Mouse (Mus musculus): ENCODE measurements around the gene B230104I21Rik. TPM values are rescaled to one million over a fixed set of nuclear protein-coding genes. Genes with fewer than 3 reads are reported as not detected.

The B230104I21Rik gene
- polyA plus RNA-seq, 1 experiment from 2014 or later, result 0.23 TPM

DNA sequence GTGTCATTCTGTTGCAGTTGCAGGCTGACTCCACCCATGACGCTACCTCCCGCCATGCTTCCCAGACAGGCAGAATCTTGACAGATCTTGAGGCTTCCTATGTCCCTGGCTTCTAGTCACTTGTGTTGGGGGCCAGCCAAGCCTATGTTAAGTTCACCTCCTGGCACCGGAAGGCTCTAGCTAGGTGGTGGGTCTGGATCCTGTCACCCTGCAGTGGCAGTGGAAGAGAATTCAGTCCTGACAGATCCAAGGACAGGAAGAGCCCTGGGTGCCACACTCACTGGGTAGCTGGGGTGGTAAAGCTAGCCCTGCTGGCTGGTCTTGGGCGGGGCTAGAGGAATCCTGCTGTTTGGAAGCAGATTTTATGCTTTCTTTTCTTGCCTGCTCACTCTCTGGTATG, 10.5 kb upstream of the B230104I21Rik start:
- WGBS, result 80% methylated on average over 4 of the region's 4 CpGs
- peaks cover 54% of the 10 kb centered on the region for H3K36me3 ChIP-seq (replicated peaks)
- peaks cover 6% of the 10 kb centered on the region; the same call in 1 of the 2 replicates for H3K27me3 ChIP-seq

DNA sequence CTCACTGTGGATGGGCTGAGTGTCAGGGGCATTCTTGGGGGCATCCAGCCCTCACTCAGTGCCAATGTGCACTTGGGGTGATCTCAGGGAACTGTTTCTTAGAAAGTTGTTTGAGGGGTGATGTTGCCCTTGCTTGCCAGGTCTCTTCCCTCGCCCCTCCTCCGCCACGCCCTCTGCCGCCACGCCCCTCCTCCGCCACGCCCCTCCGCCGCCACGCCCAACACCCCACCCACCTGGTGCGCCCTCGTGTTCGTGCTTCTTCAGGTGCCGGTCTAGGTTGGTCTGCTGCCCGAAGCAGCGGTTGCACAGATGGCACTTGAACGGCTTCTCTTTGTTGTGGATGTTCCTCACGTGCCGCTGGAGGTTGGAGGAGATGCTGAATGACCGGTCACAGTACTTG, 7.5 kb upstream of the B230104I21Rik start:
- WGBS, result 11% methylated on average over 14 of the region's 20 CpGs
- no peak; the same call in 1 of the 2 replicates for ATAC-seq (ENCODE audit: low FRiP score)

More for the DNA sequence above, 10.5 kb upstream of the B230104I21Rik start:
- H3K27ac ChIP-seq, result no peak overlapping the region
- H3K4me2 ChIP-seq, result no peak overlapping the region
- H3K4me1 ChIP-seq, result peaks cover 9% of the 10 kb centered on the region
- H3K9ac ChIP-seq, result no peak overlapping the region
- no peak for ATAC-seq (ENCODE audit: low FRiP score)
- H3K4me3 ChIP-seq (replicated peaks), result no peak overlapping the region
- H3K9me3 ChIP-seq, result no peaks in the 10 kb centered on the region

DNA sequence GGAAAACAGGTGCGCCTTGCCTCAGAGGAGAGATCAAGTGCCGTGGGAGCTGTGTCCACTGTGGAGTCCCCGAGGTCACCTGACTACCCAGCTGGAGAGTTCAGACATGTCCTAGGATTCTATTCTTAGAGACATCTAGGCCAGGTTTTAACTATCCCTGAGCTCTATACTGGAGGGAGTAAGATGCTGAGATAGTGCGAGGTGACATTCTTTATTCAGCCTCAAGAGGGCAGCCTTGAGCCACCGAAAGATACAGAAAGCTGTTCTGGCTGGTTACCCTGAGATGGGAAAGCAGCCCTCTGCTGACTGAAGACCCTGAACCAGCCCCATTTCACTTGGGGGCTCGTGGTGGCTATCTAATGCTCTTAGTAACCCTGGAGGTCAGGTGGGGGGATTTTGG, 7.1 kb upstream of the B230104I21Rik start:
- H3K9me3 ChIP-seq, result no peaks in the 10 kb centered on the region
- H3K36me3 ChIP-seq (replicated peaks), result peaks cover 41% of the 10 kb centered on the region
- H3K9ac ChIP-seq, result no peak overlapping the region
- WGBS, result 8% methylated on average over 6 of the region's 6 CpGs
- H3K4me3 ChIP-seq (replicated peaks), result no peak overlapping the region
- peaks cover 17% of the 10 kb centered on the region for H3K4me1 ChIP-seq
- ATAC-seq (ENCODE audit: low FRiP score), result peak; percentile 80
- no peak overlapping the region for H3K4me2 ChIP-seq
- H3K27ac ChIP-seq, result no peak overlapping the region
- peaks cover 11% of the 10 kb centered on the region; the same call in 1 of the 2 replicates for H3K27me3 ChIP-seq

More for the DNA sequence above, 7.5 kb upstream of the B230104I21Rik start:
- H3K9me3 ChIP-seq, result no peaks in the 10 kb centered on the region
- H3K27ac ChIP-seq, result no peak overlapping the region
- H3K4me2 ChIP-seq, result no peak overlapping the region
- peaks cover 17% of the 10 kb centered on the region for H3K4me1 ChIP-seq
- peaks cover 41% of the 10 kb centered on the region for H3K36me3 ChIP-seq (replicated peaks)
- H3K27me3 ChIP-seq, result peaks cover 11% of the 10 kb centered on the region; the same call in 1 of the 2 replicates
- H3K4me3 ChIP-seq (replicated peaks), result no peak overlapping the region
- no peak overlapping the region for H3K9ac ChIP-seq

DNA sequence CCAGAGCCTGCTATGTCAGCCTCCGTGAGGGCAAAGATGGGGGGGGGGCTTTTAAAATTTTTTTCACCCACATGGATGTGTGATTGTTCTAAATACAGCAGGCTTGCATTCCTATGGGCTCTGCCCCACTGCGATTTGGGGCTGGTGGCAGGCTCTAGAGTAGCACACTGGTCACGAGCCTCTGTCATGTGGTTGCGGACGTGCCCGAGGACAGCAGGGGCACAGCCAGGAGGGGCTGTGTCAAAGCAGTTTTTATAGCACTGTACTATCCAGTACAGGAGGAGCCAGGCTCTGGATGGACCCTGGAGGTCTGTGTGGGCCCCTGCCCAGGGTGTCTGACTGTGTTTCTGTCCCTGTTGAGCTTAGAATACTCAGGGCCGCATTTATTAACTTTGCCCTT, 5.9 kb upstream of the B230104I21Rik start:
- Histone ChIP-seq H3K4me3 (replicated peaks) (no peak overlapping the region), H3K9ac (no peak overlapping the region), H3K36me3 (replicated peaks) (peaks cover 45% of the 10 kb centered on the region), H3K27me3 (peaks cover 11% of the 10 kb centered on the region; the same call in 1 of the 2 replicates), H3K4me2 (no peak overlapping the region), H3K4me1 (peaks cover 17% of the 10 kb centered on the region), H3K9me3 (no peaks in the 10 kb centered on the region), H3K27ac (no peak overlapping the region)
- 90% methylated on average over 7 of the region's 7 CpGs for WGBS
- ATAC-seq (ENCODE audit: low FRiP score), result no peak

DNA sequence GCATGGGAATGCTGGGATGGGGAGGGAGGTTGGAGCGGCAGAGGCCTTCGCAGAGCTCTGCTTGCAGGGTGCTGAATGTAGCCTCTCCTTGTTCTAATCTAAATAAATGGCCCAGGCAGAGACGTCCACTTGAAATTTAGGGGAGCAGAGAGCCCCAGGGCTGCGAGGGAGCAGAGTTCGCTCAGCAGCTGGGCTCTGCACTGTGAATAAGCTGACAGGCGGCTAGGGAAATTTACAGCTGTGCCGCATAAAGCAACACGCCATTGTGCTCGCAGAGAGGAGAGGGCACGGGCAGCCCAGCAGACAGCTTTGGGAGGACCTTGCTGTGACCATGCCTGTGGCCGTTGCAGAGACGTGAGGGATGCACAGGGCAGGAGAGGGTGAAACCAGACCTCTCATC, 4.7 kb upstream of the B230104I21Rik start:
- Histone ChIP-seq H3K27ac (peak overlapping the region; percentile 31), H3K4me3 (replicated peaks) (no peak overlapping the region), H3K9ac (peak overlapping the region; percentile 26), H3K9me3 (no peaks in the 10 kb centered on the region), H3K36me3 (replicated peaks) (peaks cover 33% of the 10 kb centered on the region), H3K27me3 (peaks cover 11% of the 10 kb centered on the region; the same call in 1 of the 2 replicates), H3K4me1 (peaks cover 25% of the 10 kb centered on the region), H3K4me2 (no peak overlapping the region)
- no peak for ATAC-seq (ENCODE audit: low FRiP score)
- WGBS, result 38% methylated on average over 12 of the region's 12 CpGs

DNA sequence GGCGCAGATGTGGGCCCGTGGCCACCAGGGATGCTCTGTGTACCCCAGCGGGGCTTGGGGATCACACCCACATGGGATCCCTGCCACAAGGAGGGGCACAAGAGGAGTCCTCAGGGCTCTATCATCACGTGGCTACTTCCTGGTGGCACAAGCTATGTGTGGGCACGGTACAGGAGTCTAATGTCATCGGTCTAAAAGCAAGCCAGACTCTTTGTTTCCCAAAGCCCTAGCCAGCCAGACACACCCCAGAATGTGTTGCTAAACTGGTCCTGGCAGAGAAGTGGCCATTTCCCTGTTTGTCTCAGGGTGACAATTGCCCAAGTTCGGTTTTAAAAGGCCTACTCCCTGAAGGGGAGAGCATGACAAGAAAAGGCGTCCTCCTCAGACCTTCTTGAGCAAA, 2.6 kb upstream of the B230104I21Rik start:
- peaks cover 6% of the 10 kb centered on the region; the same call in 1 of the 2 replicates for H3K27me3 ChIP-seq

DNA sequence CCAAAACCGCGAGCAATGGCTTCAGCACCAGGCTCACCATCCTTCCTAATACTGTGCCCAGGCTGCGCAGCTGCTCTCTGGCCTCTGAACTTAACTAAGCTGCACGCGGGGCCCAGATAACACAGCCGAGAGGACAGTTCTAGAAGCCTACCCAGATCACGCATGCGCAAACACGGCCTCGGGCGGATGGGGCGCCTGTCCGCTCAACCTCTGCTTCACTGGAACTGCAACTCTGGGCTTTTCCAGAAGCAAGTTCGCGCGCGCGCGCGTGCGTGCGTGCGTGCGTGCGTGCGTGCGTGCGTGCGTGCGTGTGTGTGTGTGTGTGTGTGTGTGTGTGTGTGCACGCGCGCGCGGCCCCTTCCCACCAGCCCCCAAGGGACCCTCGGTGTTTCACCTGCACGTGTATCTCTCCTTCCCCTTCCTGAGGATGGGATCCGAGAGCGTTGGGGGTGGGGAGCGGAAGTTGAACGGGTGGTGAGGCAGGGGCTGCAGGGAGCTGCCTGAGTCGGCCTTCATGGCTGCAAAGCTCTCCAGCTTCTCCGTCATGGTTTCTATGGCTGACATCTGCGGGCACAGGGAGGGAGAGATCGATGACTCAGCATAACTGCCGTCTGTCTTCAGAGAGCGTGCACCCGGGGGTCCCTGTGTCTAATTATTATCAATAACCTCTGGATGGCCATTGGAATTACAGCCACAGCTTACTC, 1.1 kb upstream of the B230104I21Rik start:
- Histone ChIP-seq H3K27me3 (0 out of 2 replicates have a peak, but pooled peaks cover 5% of the 10 kb centered on the region), H3K4me2 (peak overlapping the region; percentile 4; the same call in 1 of the 2 replicates), H3K9ac (no peak overlapping the region), H3K36me3 (replicated peaks) (peaks cover 30% of the 10 kb centered on the region), H3K4me3 (replicated peaks) (no peak overlapping the region), H3K9me3 (no peaks in the 10 kb centered on the region), H3K4me1 (peaks cover 28% of the 10 kb centered on the region), H3K27ac (0 out of 2 replicates have a peak overlapping the region, but pooled peaks have one; percentile 13)
- ATAC-seq (ENCODE audit: low FRiP score), result no peak
- 75% methylated on average over 48 of the region's 48 CpGs for WGBS

More for the DNA sequence above, 2.6 kb upstream of the B230104I21Rik start:
- H3K4me1 ChIP-seq, result peaks cover 37% of the 10 kb centered on the region
- no peak for ATAC-seq (ENCODE audit: low FRiP score)
- H3K9ac ChIP-seq, result no peak overlapping the region
- no peak overlapping the region for H3K27ac ChIP-seq
- peaks cover 26% of the 10 kb centered on the region for H3K36me3 ChIP-seq (replicated peaks)
- no peak overlapping the region for H3K4me3 ChIP-seq (replicated peaks)
- WGBS, result 80% methylated on average over 8 of the region's 8 CpGs
- H3K4me2 ChIP-seq, result no peak overlapping the region
- H3K9me3 ChIP-seq, result no peaks in the 10 kb centered on the region

DNA sequence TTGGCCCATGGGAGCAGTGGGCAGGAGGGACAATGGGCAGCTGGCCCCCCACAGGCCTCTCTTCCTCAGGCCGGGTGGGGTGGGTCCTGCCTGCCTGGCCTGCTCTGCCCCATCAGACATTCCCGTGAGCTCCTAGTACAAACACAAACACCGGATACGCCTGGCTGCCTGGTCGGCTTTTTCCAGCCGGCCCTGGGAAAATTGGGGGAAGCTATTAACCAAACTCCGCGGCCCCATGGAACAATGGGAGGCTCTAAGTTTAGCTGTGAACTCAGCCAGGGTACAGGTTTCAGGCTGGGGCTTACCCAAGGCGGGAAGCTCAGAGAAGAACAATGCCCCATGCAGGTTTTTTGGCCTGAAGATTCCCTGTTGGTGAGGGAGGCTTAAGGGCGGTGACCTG, 723 bp downstream of the B230104I21Rik start:
- no peaks in the 10 kb centered on the region for H3K9me3 ChIP-seq
- no peak overlapping the region for H3K9ac ChIP-seq
- 9% methylated on average over 10 of the region's 10 CpGs for WGBS
- peaks cover 19% of the 10 kb centered on the region for H3K4me1 ChIP-seq
- H3K36me3 ChIP-seq (replicated peaks), result peaks cover 46% of the 10 kb centered on the region
- no peak overlapping the region for H3K4me3 ChIP-seq (replicated peaks)
- 0 out of 2 replicates have a peak, but pooled peaks cover 3% of the 10 kb centered on the region for H3K27me3 ChIP-seq
- H3K27ac ChIP-seq, result peak overlapping the region; percentile 9
- H3K4me2 ChIP-seq, result no peak overlapping the region
- peak; percentile 14; the same call in 1 of the 2 replicates for ATAC-seq (ENCODE audit: low FRiP score)

DNA sequence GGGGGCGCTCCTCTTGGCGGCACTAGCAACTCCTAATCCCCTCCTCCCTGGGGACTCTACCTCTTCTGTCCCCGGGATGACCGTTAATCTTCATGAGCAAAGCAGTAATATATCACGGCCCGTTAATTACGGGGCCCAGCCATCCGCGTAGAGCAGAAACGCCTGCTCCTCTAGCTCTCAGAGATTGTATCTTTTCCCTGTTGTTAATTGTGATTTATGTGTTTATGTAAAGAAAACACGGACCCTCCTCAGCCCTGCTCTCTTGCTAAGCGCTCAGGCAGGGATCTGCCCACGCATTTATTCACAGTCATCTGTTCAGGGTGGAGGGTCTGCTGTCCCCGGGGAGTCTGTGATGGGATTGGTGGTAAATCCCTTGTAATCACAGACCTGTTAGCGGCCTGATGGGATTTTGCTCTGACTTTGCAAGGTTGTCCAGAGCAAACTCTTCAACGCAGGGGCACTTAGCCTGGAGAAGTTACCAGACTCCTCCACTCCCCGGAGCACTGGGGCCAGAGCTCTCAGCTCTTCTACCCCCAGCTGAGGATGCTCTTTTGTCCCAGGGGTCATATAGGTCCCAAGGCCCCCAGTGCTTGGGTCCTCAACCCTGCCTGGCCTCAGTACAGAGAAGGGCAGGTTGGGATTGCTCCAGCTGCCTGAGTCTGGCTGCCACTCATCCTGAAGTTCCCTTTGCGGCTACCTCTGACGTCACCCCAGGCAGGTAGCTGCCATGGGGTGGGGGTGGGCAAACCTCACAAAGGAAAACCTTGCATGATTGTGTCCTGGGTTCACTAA, 11.0 kb downstream of the B230104I21Rik start:
- no peaks in the 10 kb centered on the region for H3K27me3 ChIP-seq
- H3K36me3 ChIP-seq (replicated peaks), result peaks cover 22% of the 10 kb centered on the region
- H3K9me3 ChIP-seq, result no peaks in the 10 kb centered on the region
- H3K27ac ChIP-seq, result 0 out of 2 replicates have a peak overlapping the region, but pooled peaks have one; percentile 8
- no peak overlapping the region for H3K4me3 ChIP-seq (replicated peaks)
- peaks cover 26% of the 10 kb centered on the region for H3K4me1 ChIP-seq
- H3K9ac ChIP-seq, result no peak overlapping the region
- WGBS, result 40% methylated on average over 19 of the region's 19 CpGs
- no peak overlapping the region for H3K4me2 ChIP-seq
- ATAC-seq (ENCODE audit: low FRiP score), result no peak

DNA sequence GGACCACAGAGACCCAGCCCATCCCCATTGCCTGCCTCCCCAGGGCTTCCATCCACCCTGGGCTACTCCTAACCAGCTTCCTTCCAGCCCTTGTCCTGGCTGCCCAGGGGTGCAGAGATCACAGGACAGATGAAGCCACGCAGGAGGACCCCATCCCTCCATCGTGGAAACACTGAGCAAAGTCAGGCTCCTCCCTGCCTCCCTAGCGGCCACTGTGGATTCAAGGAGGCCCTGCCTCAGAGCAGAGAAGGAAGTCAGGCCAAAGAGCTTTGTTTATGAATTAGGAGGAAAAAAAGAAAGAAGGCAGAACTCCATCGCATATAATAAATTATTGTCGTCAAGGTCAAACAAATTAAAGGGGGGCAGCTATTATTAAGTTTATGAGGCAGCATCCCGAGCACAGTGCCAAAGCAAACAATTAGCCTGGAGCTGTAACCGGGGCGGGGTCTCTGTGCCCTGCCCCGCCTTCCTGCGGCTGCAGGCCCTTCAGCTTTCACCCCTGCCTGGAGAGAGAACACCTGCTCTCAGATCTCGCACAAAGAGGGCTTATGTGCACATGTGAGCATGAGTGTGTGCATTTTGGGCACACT, 12.4 kb downstream of the B230104I21Rik start:
- no peaks in the 10 kb centered on the region for H3K27me3 ChIP-seq
- 60% methylated on average over 11 of the region's 11 CpGs for WGBS
- ATAC-seq (ENCODE audit: low FRiP score), result no peak

DNA sequence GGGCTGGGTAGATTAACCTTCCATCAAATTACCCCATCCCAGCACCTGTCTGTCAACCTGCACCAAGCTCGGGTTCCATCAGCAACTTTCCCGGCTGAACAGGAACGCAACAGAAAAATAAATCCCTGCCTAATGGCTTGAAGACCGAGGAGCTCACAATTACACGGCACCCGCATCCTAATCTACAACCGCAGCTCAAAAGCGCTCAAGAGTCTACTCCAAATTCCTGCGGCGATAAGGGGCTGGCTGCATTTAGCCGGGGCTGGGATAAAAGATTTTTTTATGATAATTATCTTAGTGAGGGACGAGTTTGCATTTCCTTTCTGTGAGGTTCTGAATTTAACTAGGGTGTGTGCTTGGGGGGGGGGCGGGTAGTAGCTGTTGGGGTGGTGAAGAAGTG, 16.3 kb downstream of the B230104I21Rik start:
- H3K9me3 ChIP-seq, result no peaks in the 10 kb centered on the region
- H3K4me3 ChIP-seq (replicated peaks), result no peak overlapping the region
- peaks cover 13% of the 10 kb centered on the region; the same call in 1 of the 2 replicates for H3K36me3 ChIP-seq (replicated peaks)
- no peaks in the 10 kb centered on the region; the same call in 1 of the 2 replicates for H3K27me3 ChIP-seq
- no peak overlapping the region for H3K4me2 ChIP-seq
- ATAC-seq (ENCODE audit: low FRiP score), result no peak
- 60% methylated on average over 13 of the region's 13 CpGs for WGBS
- H3K4me1 ChIP-seq, result peaks cover 20% of the 10 kb centered on the region
- no peak overlapping the region for H3K27ac ChIP-seq
- H3K9ac ChIP-seq, result no peak overlapping the region

More for the DNA sequence above, 12.4 kb downstream of the B230104I21Rik start:
- peaks cover 29% of the 10 kb centered on the region for H3K4me1 ChIP-seq
- peaks cover 10% of the 10 kb centered on the region for H3K36me3 ChIP-seq (replicated peaks)
- H3K9ac ChIP-seq, result no peak overlapping the region
- H3K27ac ChIP-seq, result no peak overlapping the region
- H3K9me3 ChIP-seq, result no peaks in the 10 kb centered on the region
- no peak overlapping the region for H3K4me2 ChIP-seq
- no peak overlapping the region for H3K4me3 ChIP-seq (replicated peaks)

DNA sequence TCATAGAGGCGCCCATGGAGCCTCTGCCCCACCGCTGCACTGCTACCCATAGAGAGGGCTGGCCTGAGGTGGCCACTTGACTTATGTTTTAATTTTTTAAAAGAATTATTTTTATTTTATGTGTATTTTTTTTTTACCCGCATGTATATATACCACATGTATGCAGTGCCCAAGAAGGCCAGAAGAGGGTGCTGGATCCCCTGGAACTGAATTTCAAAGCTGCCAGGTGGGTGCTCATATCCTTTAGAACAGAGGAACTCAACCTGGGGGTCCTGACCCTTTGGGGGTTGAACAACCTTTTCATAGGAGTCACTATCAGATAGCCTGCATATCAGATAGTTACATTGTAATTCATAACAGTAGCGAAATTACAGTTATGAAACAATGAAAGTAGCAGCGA, 19.5 kb downstream of the B230104I21Rik start:
- Histone ChIP-seq H3K9me3 (no peaks in the 10 kb centered on the region), H3K27ac (no peak overlapping the region), H3K4me2 (no peak overlapping the region), H3K9ac (no peak overlapping the region), H3K36me3 (replicated peaks) (peaks cover 8% of the 10 kb centered on the region; the same call in 1 of the 2 replicates), H3K27me3 (peaks cover 2% of the 10 kb centered on the region; the same call in 1 of the 2 replicates), H3K4me1 (peaks cover 25% of the 10 kb centered on the region), H3K4me3 (replicated peaks) (no peak overlapping the region)
- ATAC-seq (ENCODE audit: low FRiP score), result no peak
- WGBS, result 97% methylated on average over 5 of the region's 5 CpGs
